Mouse (Mus musculus) thymus, postnatal 14 days (tissue): ENCODE data around the gene Lmbr1.
A peak's percentile ranks its signal among the peaks of the same experiment; 100 is the strongest.

Source experiments
- DNase-seq: peaks from one replicate; pipeline ENCODE4 v3.0.0; 2021

Gene Lmbr1

DNA sequence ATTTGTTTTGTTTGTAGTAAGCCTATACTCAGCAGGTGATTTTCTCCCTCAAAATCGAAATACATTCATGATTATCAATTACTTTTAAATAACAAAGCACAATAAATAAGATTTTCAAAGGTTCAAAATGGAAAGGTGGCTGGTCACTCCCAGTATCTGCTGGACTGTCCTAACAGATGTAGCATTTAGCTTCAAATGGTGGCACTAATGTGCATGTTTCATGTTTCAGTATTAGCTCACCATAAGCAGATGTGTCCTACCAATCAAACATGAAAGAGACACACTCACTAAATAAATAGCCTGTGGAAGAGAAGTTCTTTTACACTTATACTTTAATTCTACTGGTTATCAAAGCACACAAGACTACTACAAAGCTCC lies 126.7 kb downstream of the Lmbr1 start:
- no peak for DNase-seq

DNA sequence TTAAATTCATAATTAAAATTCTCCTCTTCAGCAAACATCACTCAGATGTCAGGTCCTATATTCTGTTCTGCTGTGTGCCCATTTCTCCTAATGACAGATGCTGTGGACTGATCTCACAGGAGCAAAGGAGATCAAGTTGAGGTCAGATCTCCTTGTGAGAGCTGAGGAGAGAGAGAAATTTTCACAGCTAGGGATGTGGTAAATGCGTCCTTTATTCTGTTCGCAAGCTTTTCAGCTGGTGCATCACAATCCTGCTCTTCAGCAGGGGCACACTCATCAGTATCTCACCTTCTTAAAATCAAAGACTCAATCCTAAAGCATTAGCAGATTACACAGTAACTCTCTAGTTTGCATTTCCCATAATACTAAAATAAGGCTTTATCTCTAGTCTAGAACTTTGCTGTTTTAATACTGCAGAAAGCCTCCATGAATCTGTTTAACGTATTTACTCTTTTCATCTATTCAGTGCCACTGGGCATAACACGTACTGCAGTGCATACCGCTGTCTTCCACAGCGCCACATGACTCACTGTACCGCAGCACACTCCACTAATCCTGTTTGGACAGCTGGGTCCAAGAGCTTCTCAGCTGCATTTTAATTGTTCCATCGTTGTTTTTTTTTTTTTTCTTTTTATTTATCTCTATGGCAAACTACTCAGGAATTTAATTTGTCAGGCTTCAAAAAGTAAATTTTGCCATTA lies 127.2 kb downstream of the Lmbr1 start:
- no peak for DNase-seq

DNA sequence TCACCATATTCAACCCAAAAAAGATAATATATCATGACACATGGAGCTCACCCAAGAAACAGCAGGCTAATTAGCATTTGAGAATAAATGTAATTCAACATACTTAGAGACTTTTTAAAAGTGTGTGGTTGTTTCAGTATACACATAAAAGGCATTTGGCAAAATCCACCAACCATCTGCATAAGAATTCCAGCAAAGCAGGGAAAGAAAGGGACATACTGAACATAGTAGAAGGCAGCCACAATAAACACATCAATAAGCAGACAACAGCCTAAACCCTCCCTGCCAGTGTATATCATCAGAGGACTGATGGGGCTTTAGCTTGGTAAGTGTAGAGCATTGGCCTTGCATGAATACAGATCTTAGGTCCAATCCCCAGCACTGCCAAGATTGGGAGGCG lies 133.4 kb downstream of the Lmbr1 start:
- DNase-seq, result no peak

DNA sequence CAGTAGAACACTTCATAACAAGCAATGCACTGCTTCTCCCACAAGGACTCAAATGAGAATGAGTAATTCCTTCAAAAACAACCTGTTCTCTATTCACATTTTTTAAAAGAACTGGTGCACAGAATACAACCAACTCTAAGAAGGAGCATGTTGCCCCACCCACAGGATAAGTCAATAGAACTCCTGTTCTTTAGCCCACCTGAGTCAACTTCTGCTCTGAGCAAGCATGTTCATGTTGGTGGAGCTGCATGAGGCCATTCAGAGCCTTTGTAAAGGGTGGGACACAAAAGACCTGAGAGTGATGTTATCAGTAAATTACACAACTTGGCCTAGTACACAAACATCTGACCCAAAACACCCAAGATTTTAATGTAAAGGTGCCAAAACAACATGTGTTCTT lies 139.8 kb downstream of the Lmbr1 start:
- DNase-seq, result no peak

DNA sequence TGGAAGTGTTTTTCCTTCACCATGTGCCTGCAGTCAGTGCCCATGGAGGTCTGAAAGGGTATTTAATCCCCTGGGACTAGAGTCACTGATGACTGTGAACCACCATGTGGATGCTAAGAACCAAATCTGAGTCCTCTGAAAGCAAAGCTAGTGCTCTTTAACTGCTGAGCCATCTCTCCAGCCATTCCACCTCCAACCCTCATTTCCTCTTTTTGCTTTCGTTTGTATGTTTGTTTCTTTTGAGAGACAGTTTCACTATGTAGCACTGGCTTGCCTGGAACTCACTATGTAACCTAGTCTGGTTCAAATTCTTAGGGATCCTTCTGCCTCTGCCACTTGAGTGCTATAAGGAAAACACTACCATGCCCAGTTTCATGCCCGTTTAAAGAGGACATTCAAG lies 147.7 kb downstream of the Lmbr1 start:
- no peak for DNase-seq

DNA sequence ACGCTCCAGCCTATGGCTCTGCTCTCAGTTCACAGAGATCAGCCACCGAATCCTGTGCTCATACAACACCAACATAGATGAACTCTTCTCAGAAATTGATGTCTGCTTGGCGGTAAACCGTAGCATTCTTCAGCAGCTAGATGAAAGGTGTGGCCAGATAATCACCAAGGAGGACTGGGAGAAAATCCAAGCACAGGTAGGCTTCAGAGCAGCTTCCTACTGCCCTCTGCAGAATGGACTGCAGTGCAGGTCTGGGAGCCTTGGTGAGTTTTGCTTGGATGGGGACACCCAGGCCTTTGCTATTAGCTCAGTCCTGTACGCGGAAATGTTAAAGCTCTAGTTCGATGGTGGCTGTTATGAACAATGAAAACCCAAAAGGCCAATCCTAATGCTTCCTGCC lies 154.1 kb downstream of the Lmbr1 start:
- no peak for DNase-seq

DNA sequence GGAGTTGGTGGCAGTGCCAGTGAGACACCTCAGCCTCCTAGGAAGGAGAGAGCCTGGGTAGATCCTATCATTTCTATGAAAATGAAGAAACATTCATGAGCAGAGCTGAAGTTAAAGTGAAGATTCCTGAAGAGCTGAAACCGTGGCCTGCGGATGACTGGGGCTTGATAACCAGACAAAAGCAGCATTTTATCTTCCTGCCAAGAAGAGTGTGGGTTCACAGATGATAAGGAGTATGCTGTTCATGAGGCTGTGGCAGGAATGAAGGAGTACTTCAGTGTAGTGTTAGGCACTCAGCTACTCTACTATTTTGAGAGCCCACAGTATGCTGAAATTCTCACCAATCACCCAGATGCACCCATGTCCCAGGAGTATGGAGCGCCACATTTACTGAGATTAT lies 160.2 kb downstream of the Lmbr1 start:
- DNase-seq, result no peak

DNA sequence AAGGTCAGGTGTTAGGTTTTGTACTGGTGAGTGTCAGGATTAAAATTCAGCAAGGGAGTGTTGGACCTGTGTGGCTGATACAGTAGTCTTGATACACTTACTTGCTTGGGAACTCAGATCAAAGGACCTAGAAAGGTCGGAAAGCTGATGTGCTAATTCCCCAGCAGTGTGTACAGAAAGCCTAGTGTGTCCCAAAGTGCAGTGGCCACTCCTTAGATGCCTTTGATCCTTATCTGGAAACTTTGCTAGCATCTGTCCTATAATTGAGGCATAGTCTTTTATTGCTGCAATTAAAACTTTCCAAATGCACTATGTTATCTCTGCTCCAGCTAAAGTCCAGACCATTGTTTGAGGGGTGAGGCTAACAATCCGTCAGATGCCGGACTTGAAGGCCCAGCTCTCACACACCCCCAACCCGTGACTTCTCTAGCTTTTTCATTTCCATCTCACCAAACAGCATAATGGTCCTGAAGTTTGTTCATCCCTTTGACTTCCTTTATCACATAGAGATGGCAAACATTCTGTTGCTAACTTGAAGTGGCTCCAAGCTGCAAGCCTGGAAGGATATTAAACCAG lies 166.1 kb downstream of the Lmbr1 start:
- DNase-seq, result no peak

DNA sequence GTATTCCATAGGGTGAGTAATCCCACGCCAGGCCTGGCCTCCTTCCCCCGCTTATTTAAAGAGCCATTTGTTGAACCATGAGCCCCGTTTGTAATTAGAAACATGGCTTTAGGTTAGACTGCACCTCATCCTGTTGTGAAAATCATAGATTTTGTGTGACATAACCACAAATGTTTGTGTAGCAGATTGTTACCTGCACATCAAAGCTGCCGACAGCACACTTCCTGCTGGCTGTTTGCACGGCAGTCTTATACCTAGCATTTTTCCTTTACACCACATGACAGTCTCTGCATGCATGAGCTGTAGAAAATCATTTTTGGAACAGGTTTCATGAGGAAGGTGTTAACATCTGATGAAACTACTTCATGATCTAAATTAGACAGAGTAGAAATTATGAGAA lies 172.5 kb downstream of the Lmbr1 start:
- peak; percentile 30 for DNase-seq

DNA sequence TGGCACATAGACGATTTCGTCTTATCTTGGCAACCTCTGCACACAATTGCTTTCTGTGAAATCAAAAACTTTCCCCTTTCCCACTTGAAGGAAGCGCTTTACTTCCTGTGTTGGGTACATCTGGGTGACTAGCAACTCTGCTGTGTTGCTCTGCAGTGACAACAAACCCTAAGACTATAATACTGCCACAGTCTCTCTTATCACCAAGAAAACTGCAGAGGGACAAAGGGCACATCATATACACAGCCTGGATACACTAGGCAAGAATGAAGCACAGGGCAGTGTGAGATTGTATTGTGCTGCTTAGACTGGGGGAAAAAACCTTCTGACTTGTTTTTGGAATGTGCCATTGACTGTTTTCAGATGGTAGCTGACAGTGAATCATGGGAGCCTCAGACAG lies 178.3 kb downstream of the Lmbr1 start:
- DNase-seq, result peak; percentile 9

DNA sequence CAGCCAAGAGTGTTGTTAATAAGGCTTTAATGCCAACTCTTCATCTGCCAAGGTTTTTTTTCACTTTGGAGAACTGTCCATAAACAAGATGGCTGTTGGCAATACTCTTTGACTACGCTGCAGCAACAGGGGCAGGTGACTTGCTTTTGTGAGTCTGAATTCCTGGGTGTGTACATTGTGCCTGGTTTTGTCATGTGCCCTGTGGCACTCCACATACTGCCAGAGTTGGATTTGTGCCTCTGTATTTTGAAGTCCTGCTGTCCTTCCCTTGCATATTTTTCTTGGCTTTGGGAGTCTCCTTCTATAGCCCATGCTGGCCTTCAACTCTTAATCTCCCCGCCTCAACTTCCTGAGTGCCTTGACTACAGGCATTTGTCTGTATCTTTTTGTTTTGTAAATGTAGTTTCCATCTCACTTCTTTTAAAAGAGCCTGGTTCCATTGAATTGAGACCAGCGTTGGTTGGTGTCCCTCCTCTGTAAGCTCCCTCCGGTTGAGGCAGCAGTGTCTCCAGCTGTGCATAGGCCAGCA lies 179.2 kb downstream of the Lmbr1 start:
- DNase-seq, result no peak

DNA sequence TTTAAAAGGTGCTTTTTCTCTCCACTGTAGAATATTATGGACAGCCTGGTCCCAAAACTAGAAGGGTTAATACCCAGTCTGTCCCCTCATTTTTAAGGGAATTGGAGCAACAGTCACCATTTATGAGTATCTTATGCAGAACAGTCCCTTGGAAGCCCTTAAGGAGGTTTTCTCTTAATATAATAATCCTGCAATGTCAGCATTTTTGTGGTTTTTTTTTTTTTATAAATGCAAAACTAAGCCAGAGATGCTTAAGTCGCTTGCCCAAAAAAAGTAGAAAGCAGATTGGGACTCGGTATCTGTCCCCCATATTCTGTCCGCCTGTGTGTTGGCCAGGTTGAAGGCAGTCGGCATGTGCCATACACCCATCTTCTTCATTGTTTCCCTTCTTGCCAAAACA lies 181.0 kb downstream of the Lmbr1 start:
- DNase-seq, result no peak

DNA sequence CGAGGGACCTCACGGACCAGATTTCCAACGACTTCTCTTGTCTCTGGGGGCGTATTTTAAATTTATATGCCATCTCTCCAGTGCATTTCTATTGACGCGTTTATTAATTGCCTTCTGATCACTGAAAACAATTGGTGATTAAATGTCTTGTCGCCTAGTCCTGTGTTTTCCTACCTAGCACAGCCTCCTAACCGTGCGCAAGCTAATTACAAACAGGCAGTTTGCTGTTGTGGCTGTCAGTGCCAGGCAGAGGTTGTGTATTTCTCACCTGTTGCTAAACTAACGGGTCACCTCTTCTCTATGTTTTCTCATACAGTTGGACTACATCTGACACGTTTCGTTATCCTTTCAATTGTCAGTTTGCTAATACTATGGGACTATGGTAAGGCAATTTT lies 181.9 kb downstream of the Lmbr1 start:
- no peak for DNase-seq

DNA sequence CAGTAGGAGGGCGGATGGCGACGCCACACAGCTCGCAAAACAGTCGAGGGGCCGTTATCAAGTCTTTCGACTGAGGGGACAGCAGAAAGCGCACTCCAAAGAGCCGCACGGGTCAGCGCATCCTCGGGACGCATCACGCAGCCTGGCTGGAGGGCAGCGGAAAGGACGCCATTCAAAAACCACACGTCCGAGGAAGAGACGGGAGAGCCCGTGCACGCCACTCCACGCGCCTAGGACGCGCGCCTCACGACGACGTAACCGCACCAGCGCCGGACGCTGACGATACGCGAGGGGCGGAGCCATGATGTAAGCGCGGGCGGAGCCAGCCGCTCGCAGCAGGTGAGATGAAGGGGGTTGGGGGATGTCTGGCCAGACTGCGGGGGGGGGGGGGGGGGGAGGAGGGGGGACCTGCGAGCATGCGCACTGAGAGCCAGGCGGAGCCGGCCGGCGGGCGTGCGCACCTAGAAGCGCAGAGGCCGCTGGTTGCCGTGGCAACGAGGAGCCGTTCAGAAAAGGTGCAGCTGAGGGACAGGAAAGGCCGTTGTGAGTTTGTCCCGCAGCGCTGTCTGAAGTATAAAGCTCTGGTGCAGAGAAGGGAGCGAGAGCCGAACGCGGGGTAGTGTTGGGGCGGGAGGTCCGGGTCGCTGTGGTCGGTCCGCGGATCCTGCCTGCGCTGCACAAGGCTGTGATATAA lies 182.5 kb downstream of the Lmbr1 start, which contains the start of gene Rnf32:
Gene Rnf32 (plus strand): TSS at position 423 of the 694 bp plus-strand sequence.
- DNase-seq, result peak; percentile 90

DNA sequence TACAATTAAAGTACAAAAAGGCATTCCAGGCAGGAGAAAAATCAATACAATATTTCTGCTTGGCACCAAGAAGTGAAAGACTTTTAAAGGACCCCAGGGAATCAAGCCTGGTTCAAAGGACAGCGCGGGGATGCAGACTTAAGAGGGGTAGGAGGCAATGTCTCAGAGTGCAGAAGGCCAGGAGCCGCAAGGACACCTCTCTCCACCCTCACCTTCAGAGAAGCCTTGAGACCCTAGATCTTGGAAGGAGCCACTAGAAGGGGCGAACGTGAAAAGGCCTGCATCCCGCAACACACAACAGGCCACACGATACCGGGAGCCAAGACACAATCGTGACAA lies 183.0 kb downstream of the Lmbr1 start:
- no peak for DNase-seq

DNA sequence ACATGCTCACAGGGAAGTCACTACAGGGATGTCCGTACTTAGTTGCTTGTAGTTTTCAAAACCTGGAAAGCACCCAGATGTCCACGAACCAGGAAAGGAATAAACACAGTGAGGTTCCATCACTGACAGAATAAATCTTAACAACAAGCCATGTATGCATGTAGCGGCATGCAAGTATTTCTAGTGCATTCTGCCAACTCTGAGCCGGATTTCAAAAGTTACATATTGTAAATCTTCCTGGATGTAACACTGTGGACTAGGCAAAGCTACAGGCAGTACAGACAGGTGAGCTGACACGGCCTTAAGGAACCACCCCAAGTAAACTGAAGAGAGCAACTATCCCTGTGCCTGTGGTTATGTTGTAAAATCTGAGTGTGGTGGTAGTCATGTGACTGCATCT lies 191.4 kb downstream of the Lmbr1 start:
- DNase-seq, result no peak
